Mouse (Mus musculus) MEL (cell line): ENCODE data around the gene Esr1. TPM values are rescaled to one million over a fixed set of nuclear protein-coding genes. Genes with fewer than 3 reads are reported as not detected.

ENCODE experiments used
- DNase-seq: peaks from one replicate; pipeline ENCODE4 v3.0.0; 2011; ENCODE audit warnings: low read depth, low spot score
- H3K27ac ChIP-seq: 2 replicates; pipeline ENCODE4 v1.5.1; 2012; ENCODE audit warnings: low read depth, mild to moderate bottlenecking, control low read depth, low read length, moderate library complexity; ENCODE audit not compliant: control insufficient read depth
- H3K27me3 ChIP-seq, 2 experiments: fragments of 150-350 bp in 1 of 2; sonication (generic) in 1 of 2; 2 replicates each; pipeline ENCODE4 v1.6.1; 2012; ENCODE audit warnings: low read length in 2 of 2, mild to moderate bottlenecking in 2 of 2, improper control_type of control experiment in 1 of 2, moderate library complexity in 1 of 2; ENCODE audit not compliant: insufficient read depth in 2 of 2, control insufficient read depth in 1 of 2
- H3K36me3 ChIP-seq, 2 experiments: 2 replicates each; pipeline ENCODE4 v1.6.1; 2012 to 2014; ENCODE audit warnings: low read length in 2 of 2, improper control_type of control experiment in 1 of 2, inconsistent platforms in 1 of 2, mild to moderate bottlenecking in 1 of 2; ENCODE audit not compliant: insufficient read depth in 2 of 2, control insufficient read depth in 1 of 2
- H3K4me1 ChIP-seq, 2 experiments: fragments of 150-350 bp in 1 of 2; sonication (generic) in 1 of 2; 2 replicates each; pipeline ENCODE4 v1.6.1; 2012; ENCODE audit warnings: low read length in 2 of 2, improper control_type of control experiment in 1 of 2, mild to moderate bottlenecking in 1 of 2; ENCODE audit not compliant: insufficient read depth in 2 of 2, control insufficient read depth in 1 of 2
- H3K4me3 ChIP-seq, 2 experiments: fragments of 150-350 bp in 1 of 2; sonication (generic) in 1 of 2; 2 replicates each; pipeline ENCODE4 v1.5.1; 2012; ENCODE audit warnings: low read depth in 2 of 2, low read length in 2 of 2, mild to moderate bottlenecking in 2 of 2, moderate library complexity in 2 of 2, control low read depth in 1 of 2, improper control_type of control experiment in 1 of 2; ENCODE audit not compliant: control insufficient read depth in 1 of 2, insufficient read depth in 1 of 2
- H3K79me2 ChIP-seq: 2 replicates; pipeline ENCODE4 v1.6.1; 2012; ENCODE audit warnings: mild to moderate bottlenecking, low read length, moderate library complexity; ENCODE audit not compliant: control insufficient read depth, poor library complexity, insufficient read depth
- H3K9ac ChIP-seq: 2 replicates; pipeline ENCODE4 v1.6.1; 2012; ENCODE audit warnings: low read depth, mild to moderate bottlenecking, control low read depth, low read length, moderate library complexity; ENCODE audit not compliant: control insufficient read depth, poor library complexity, severe bottlenecking
- H3K9me3 ChIP-seq: fragments of 150-350 bp; sonication (generic); replicated peaks from 2 replicates; pipeline ENCODE4 v1.6.1; 2012; ENCODE audit warnings: mild to moderate bottlenecking, low read length, improper control_type of control experiment, moderate library complexity; ENCODE audit not compliant: insufficient read depth
- ELF1 ChIP-seq: IDR thresholded peaks from 2 replicates; pipeline ENCODE4 v1.6.1; 2014; ENCODE audit warnings: low read depth, mild to moderate bottlenecking, inconsistent platforms, low read length, improper control_type of control experiment, moderate library complexity
- EP300 ChIP-seq, 2 experiments: IDR thresholded peaks; 2 replicates each; pipeline ENCODE4 v1.6.1; 2011; ENCODE audit warnings: improper control_type of control experiment in 2 of 2, low read length in 2 of 2, low read depth in 1 of 2, mild to moderate bottlenecking in 1 of 2
- ETS1 ChIP-seq: IDR thresholded peaks from 2 replicates; pipeline ENCODE4 v1.6.1; 2012; ENCODE audit warnings: low read depth, mild to moderate bottlenecking, inconsistent platforms, low read length, improper control_type of control experiment, moderate library complexity
- GATA1 ChIP-seq: IDR thresholded peaks from 2 replicates; pipeline ENCODE4 v1.6.1; 2011; ENCODE audit warnings: low read depth, low read length, improper control_type of control experiment
- JUND ChIP-seq: IDR thresholded peaks from 2 replicates; pipeline ENCODE4 v1.6.1; 2011; ENCODE audit warnings: low read depth, mild to moderate bottlenecking, improper control_type of control experiment, low read length
- MAX ChIP-seq: IDR thresholded peaks from 2 replicates; pipeline ENCODE4 v1.6.1; 2011; ENCODE audit warnings: low read length, improper control_type of control experiment
- MEF2A ChIP-seq: IDR thresholded peaks from 2 replicates; pipeline ENCODE4 v1.6.1; 2014; ENCODE audit warnings: low read depth, mild to moderate bottlenecking, inconsistent platforms, low read length, improper control_type of control experiment; ENCODE audit not compliant: poor library complexity, insufficient replicate concordance, severe bottlenecking; ENCODE audit errors: extremely low read depth
- MYC ChIP-seq: IDR thresholded peaks from 2 replicates; pipeline ENCODE4 v1.6.1; 2011; ENCODE audit warnings: low read depth, mild to moderate bottlenecking, low read length, improper control_type of control experiment, moderate library complexity
- RCOR1 ChIP-seq: IDR thresholded peaks from 2 replicates; pipeline ENCODE4 v1.6.1; 2012; ENCODE audit warnings: low read depth, mild to moderate bottlenecking, inconsistent platforms, low read length, improper control_type of control experiment
- TAL1 ChIP-seq: IDR thresholded peaks from 2 replicates; pipeline ENCODE4 v1.6.1; 2012; ENCODE audit warnings: mild to moderate bottlenecking, inconsistent platforms, low read length, moderate library complexity, mixed read lengths
- TBP ChIP-seq: IDR thresholded peaks from 2 replicates; pipeline ENCODE4 v1.8.0; 2011; ENCODE audit warnings: low read depth, low read length, improper control_type of control experiment
- TCF12 ChIP-seq: IDR thresholded peaks from 2 replicates; pipeline ENCODE4 v1.6.1; 2014; ENCODE audit warnings: low read depth, mild to moderate bottlenecking, inconsistent platforms, low read length, improper control_type of control experiment, moderate library complexity
- UBTF ChIP-seq: IDR thresholded peaks from 2 replicates; pipeline ENCODE4 v1.6.1; 2012; ENCODE audit warnings: low read depth, mild to moderate bottlenecking, inconsistent platforms, low read length, improper control_type of control experiment, moderate library complexity, borderline replicate concordance; ENCODE audit not compliant: insufficient read depth
- ZMIZ1 ChIP-seq: IDR thresholded peaks from 2 replicates; pipeline ENCODE4 v1.6.1; 2012; ENCODE audit warnings: low read depth, mild to moderate bottlenecking, inconsistent platforms, low read length, improper control_type of control experiment, moderate library complexity
- polyA plus RNA-seq, 2 experiments: library from polyadenylated mRNA; stranded (reverse) in 1 of 2; unstranded in 1 of 2; fragments of >175 nt in 1 of 2; fragments of >200 nt in 1 of 2; gene quantifications; 2 replicates each; pipeline versions ENCODE4 v1.2.1 to v1.2.4; 2012; ENCODE audit warnings: low replicate concordance in 2 of 2, low read depth in 1 of 2; ENCODE audit not compliant: insufficient read length in 2 of 2, insufficient read depth in 1 of 2, missing spikeins in 1 of 2
- total RNA-seq: library from RNA; depleted of rRNA; stranded (reverse); fragments of 300-350 nt; gene quantifications from 2 replicates; pipeline ENCODE4 v1.2.3, GENCODE M21; 2012

The Esr1 gene
- total and polyA plus RNA-seq, 3 experiments: 0.65 to 0.69 TPM; not detected in 1

DNA sequence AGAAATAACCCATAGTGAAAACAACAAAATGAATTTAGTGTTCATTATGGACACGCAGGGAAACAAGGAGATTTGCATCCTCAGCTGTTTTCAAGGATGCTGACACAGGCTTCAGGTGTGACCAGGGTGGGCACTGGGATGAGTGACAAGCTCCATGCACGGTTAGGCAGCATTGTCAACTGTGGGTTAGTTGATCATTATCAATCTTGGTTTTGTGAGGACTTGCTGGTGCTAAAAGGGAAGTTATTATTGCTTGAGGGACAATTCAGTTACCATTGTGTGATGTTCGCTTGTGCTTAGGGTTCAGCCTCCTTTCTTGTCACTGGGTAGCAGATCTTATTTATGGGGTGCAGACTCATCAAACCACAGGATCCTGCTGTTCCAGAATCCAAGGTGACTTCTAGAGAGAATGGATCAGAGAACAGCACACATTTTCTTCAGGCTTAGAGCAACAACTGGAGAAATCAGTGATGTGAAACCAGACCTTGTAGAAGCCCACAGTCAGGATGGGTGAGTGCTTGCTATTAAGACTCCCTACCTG is 186.9 kb downstream of the Esr1 start:
- H3K9me3 ChIP-seq: no peaks in the 10 kb centered on the region
- TF ChIP-seq ETS1 (0 out of 2 replicates have a peak, but pooled peaks have one; percentile 31), MYC (0 out of 2 replicates have a peak, but pooled peaks have one; percentile 28), ELF1 (no peak), GATA1 (peak; percentile 38; the same call in 1 of the 2 replicates), ZMIZ1 (no peak), EP300 (IDR thresholded peaks at IDR 0.05; ENCODE audit: low read depth in 1 of 2, low read length in 2 of 2) (peak; percentile 44 to 56; a peak in 3 of 4 replicates), JUND (no peak), TAL1 (no peak), TBP (no peak), RCOR1 (0 out of 2 replicates have a peak, but pooled peaks have one; percentile 31), UBTF (no peak)
- H3K79me2 ChIP-seq: no peaks in the 10 kb centered on the region
- H3K36me3 ChIP-seq: peaks cover 0 to 8% of the 10 kb centered on the region in 2 experiments; a peak in 2 of 4 replicates
- no peak overlapping the region for H3K9ac ChIP-seq
- peak; percentile 60 for DNase-seq
- H3K27me3 ChIP-seq: no peaks in the 10 kb centered on the region
- H3K27ac ChIP-seq: no peak overlapping the region
- H3K4me1 ChIP-seq: peaks cover 8 to 11% of the 10 kb centered on the region in 2 experiments
- no peak overlapping the region for H3K4me3 ChIP-seq

DNA sequence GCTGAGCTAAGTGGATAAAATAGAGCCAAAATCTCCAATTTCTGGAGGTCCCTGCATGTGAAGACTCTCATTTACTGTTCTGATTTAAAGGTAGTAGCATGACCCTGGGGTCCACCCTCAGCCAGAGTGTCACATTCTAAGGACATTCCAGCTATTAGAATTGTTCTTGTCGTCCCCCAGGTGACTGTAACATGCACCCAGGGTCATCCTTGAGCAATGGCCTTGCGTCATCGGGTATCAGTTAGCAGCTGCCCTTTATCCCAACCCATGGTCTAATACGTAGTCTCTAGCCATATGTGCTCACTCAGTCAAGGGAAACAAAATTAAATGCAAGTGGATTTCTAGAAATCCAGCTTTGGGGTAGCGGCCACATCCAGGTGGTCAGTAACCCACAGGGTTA is 213.0 kb downstream of the Esr1 start:
- Histone ChIP-seq H3K27me3 (no peaks in the 10 kb centered on the region; a peak in 1 of 4 replicates), H3K79me2 (no peaks in the 10 kb centered on the region), H3K4me1 (no peaks in the 10 kb centered on the region), H3K27ac (no peak overlapping the region), H3K9ac (no peak overlapping the region), H3K9me3 (no peaks in the 10 kb centered on the region), H3K36me3 (no peaks in the 10 kb centered on the region), H3K4me3 (no peak overlapping the region)
- no peak for DNase-seq
- TF ChIP-seq TCF12 (no peak), MEF2A (no peak)

DNA sequence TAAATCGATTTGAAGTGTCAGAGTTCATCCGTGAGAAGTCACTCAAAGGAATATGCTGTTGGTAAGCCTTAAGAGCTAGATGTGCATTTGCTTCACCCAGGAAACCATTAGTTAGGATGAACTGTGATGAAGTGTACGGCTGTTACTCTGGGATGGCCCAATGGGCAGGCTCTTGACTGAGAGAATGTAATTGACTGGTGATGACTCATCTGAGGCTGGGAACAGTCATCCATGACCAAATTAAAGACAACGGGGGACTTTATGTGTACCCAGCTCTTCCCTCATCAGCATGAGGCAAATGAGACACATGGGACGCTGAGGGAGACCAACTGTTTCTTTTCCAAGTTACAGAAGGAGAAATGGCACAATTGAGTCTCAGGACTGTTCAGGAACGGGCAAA is 219.2 kb downstream of the Esr1 start:
- H3K36me3 ChIP-seq: no peaks in the 10 kb centered on the region
- H3K27me3 ChIP-seq: no peaks in the 10 kb centered on the region
- DNase-seq: no peak
- H3K4me1 ChIP-seq: no peaks in the 10 kb centered on the region
- H3K79me2 ChIP-seq: no peaks in the 10 kb centered on the region
- no peak overlapping the region for H3K9ac ChIP-seq
- no peaks in the 10 kb centered on the region for H3K9me3 ChIP-seq
- no peak for TF ChIP-seq MAX
- no peak overlapping the region for H3K4me3 ChIP-seq
- H3K27ac ChIP-seq: no peak overlapping the region
